Mouse (Mus musculus): Measurements from ENCODE around the gene Zscan22.

- TF ChIP-seq CTCF (IDR thresholded peaks at IDR 0.05; ENCODE audit: low read depth) = no peak
- no peak for TF ChIP-seq EP300 (IDR thresholded peaks at IDR 0.05; ENCODE audit: low read depth)
Measured at GRCm38 (mm10) chr7:12903623-12904022, 6.0 kb downstream of the Zscan22 start.

Measured in liver, embryonic 14.5 days (tissue).